Mouse (Mus musculus) WW6 (cell line): ENCODE results near the gene Ksr2.

Source experiments
- DNase-seq: peaks from one replicate; pipeline ENCODE4 v3.0.0-alpha.2; 2013; ENCODE audit warnings: low read depth, low spot score

Ksr2 gene

DNA sequence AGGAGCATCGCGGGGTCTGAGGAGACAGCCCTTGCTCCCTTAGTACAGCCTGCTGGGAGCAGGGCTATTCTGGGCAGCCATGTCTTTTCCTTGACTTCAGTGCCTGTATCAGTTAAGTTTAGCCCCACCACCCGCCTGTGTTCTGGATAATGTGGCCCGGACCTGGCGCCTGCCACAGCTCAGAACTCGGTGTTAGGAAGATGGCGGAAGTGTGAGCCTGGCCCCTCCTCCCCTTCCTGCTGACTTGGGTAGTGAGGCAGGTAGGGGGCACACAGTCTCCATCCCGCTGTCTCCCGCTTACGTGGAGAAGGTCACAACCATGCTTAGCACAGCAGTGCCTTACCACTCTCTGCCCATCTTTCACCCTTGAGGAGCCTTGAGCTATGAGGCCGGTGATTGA, 68.2 kb downstream of the Ksr2 start:
- no peak for DNase-seq

GRCm38 (mm10) chr5:117485411-117485810, 71.6 kb downstream of the Ksr2 start:
- no peak for DNase-seq

DNA sequence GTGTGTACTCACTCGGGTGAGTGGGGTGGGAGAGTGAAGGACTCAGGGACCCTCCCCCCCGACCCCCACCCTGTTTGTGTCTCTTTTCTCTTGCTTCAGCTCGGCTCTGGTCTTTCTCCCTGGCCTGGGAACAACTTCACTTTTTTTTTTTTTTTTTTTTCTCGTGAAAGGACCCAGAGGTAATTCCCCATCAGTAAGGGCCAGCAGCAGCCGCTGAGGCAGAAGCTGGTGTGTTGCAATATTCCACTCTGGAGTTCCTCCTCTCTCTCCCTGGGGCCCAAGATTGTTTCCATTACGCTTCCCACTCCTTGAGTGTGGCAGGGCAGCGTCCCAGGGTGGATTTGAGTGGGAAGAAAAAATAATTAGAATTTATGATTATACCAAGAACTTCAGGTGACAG, 72.3 kb downstream of the Ksr2 start:
- DNase-seq: no peak

- DNase-seq: no peak
Measured at GRCm38 (mm10) chr5:117488155-117488554, 74.4 kb downstream of the Ksr2 start.

- no peak for DNase-seq
Measured at GRCm38 (mm10) chr5:117488670-117489325, 75.0 kb downstream of the Ksr2 start.

- DNase-seq: no peak
Measured at GRCm38 (mm10) chr5:117492933-117493863, 79.4 kb downstream of the Ksr2 start.

DNA sequence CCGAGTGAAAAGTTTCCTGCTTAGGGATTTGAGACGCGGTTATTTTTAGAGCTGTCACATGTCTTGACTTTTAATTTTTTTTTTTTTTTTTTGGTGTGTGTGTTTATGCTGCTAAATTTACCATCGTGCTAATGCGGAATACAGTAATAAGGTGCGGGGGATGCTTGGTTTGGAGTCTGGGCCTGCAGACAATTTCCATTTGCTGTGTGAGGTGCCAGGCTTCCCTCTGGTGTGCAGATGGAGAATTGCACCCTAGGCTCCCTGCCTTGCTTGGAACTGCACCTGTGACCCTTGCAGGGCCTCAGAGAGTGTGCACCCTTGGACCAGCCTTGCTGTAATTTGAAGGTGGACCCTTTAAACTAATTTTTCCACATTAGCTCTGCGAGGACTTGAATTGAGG, 80.1 kb downstream of the Ksr2 start:
- no peak for DNase-seq

GRCm38 (mm10) chr5:117497084-117497483, 83.3 kb downstream of the Ksr2 start:
- DNase-seq: peak; percentile 75

DNA sequence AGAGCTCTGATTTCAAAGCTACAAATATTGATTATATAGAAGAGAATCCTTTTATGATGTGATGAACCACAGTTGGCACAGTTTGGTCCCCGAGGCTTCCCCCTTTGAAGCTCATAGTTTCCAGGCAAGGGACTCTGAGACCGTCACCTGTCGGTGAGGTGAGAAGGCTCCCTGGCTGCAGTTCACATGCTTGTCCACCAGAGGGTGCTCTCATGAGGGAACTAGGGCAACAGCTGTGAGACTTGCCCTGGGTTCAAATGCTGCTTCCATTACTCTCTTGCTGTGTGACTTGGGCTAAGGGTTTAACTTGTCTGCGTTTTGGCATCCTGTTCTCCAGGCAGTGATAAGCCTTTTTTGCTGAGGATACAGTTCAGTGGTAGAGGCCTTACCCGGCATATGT, 88.8 kb downstream of the Ksr2 start:
- DNase-seq: no peak

GRCm38 (mm10) chr5:117504431-117504830, 90.6 kb downstream of the Ksr2 start:
- DNase-seq: no peak

DNA sequence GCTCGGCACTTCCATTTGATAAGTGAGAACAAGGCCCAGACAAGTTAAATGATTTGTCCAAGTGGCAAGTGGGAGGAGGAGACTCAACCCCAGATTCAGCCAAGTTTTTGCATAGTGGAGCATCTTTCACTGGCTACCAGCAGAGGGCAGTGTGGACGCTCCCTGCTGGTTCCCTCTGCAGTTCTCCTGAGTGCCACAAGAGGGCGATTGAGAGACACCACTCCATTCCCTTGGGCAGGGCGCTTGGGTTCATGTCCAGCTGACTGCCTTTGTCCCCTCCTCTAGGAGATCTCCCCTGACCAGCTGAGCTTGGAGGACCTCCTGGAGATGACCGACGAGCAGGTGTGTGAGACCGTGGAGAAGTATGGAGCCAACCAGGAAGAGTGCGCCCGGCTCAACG, 91.4 kb downstream of the Ksr2 start:
- no peak for DNase-seq

GRCm38 (mm10) chr5:117505769-117506168, 92.0 kb downstream of the Ksr2 start:
- DNase-seq: no peak

DNA sequence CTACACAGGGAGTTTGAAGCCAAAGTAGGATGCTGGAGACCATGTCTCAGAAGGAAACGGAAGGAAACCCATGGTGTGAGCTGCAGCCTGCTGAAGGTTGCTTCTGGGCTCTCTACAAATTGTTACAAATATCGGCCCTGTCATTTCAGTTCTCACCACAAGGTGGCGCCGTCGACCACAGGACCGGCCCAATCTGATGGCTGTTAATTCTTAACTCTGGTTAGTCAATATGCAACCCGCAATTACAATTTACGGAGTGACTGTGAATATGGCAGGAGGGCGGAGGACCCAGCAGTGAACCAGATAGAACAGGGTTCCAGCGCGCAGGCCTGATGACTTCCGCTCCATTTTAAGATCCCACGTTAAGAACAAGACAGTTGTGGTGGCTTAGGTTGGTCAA, 92.6 kb downstream of the Ksr2 start:
- DNase-seq: no peak

DNA sequence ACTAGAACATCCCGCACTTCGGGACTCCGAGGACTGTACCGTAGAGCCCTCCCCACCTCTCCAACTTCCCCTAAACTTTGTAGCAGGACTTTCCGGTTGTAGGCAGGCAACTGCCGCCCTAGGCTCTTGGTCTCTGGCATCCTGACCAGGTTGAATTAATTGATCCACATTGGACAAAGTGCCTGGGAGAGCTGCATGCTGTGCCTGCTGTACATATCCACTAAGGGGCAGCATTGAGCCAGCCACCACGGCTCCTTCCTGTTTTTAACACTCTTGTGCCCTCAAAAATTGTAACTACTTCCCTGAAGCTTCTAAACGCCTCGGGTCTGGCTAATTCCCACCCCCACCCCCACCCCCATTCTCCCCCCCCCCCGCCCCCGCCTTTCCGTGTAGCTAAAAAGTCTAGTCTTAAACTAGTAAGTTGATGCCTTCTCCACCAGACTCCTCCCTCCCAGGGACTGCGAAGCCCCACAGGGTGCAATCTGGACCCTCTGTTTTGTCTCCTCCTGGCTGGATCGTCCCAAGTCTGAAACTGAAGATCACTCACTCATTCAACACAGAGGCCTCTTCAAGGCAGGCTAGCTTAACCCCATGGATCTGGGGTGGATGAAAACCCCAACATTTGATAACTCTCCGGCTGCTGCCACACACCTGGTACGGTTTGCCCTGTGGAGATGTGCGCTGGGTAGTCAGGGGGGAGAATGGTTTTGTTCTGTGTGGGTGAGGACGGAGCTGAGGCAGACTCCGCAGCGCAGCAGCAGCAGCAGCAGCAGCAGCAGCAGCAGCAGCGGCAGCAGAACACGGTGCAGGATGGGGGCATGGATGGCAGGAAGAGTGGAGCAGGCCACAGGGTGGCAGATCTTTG, 95.9 kb downstream of the Ksr2 start:
- no peak for DNase-seq

GRCm38 (mm10) chr5:117510864-117511263, 97.1 kb downstream of the Ksr2 start:
- no peak for DNase-seq

DNA sequence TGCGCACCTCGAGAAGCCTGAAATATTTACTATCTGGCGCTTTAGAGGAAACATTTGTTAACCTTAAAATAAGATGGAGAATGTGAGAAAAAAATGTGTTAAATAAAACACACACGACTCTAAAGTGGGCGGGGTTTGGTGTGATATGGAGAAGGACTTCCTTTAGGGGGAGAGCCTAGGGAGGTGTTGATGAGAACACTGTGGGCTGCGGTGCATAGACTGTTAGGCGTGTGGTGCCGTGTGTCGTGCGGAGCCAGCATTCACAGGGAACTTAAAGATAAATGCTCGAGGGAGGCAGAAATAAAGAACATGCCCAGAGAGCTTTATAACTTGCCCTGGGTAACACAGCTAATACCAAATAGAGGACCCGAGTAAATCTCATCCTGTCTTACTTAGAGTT, 101.6 kb downstream of the Ksr2 start:
- no peak for DNase-seq

DNA sequence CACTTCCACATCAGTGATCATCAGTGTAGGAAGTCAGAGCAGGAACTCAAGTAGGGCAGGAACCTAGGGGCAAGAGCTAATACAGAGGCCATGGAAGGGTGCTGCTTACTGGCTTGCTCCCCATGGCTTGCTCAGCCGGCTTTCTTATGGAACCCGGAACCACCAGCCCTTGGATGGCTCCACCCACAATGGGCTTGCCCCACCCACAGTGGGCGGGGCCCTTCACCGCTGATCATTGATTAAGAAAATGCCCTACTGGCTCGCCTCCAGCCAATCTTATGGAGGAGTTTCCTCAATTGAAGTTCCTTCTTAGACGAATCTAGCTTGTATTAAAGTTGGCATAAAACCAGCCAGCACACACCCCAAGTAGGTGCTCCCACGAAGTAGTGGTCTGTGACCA, 102.1 kb downstream of the Ksr2 start:
- no peak for DNase-seq

DNA sequence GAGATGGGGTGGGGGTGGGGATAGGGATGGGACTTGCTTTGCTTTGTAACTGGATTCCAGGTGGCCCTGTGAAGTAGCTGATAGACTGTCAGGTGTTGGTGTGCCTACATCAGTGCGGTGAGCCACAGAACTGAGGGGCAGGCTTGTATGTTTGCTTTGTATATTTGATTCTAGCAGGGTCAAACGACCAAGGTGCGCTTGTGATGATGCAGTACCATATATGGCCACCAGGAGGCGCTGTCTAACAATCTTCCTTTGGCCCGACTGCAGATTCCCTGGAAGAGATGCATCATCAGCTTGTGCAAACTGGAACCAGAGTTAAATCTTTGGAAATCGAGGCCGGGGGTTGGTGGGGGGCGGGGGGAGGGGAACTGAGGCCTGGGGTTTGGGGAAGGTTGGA, 102.8 kb downstream of the Ksr2 start:
- no peak for DNase-seq

DNA sequence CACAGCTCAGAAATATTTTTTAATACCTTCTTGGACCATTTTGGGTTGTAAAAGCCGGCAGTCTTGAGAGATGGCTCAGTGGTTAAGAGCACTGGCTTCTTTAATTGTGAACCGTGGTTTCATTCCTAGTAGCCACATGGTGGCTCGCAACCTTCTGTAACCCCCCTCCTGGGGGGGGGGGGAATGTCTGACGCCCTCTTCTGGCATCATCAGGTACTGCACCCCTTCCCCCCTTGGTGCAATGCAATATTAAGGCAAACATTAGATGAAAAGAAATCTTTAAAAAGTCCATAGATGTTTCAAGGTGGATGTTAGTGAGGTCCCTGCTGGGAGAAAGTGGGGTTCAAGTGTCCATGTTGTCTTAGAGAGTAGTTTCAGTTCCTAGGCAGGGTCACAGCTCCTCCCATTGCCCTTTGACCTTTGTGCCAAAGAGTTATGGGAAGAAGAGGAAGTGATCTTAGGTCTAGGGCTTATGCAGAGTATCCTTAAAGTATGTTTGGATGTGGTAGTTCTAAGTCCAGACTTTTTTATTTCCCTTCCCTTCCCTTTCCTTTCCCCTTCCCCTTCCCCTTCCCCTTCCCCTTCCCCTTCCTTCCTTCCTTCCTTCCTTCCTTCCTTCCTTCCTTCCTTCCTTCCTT, 106.2 kb downstream of the Ksr2 start:
- DNase-seq: no peak

- no peak for DNase-seq
Measured at GRCm38 (mm10) chr5:117521156-117521555, 107.4 kb downstream of the Ksr2 start.

DNA sequence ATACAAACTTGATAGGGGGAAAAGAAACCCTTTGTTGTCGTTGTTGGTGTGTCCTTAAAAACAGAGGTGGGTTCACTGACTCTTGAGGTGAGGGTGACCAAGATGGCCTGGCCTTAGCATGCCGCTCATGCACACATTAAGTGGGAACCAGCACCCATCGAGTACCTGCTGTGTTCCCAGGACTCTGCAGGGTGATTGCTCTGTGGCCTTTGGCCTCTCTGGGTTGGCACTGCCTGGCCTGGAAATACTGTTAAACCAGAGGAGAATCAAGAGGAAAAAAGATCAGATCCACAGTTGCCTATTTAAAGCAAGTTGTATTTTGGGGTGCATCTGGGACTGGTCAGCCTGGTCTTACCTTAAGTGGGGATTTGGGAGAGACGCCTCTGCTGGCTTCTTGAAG, 107.9 kb downstream of the Ksr2 start:
- no peak for DNase-seq

GRCm38 (mm10) chr5:117522471-117522870, 108.7 kb downstream of the Ksr2 start:
- no peak for DNase-seq
